Mouse (Mus musculus): ENCODE data around the gene Ran.
A peak's percentile ranks its signal among the peaks of the same experiment; 100 is the strongest.
"Not testable (repeated sequence)": the region's sequence is repeated elsewhere in the genome, so short reads cannot be mapped to it uniquely, and the experiment has no call there.

The Ran gene

DNA sequence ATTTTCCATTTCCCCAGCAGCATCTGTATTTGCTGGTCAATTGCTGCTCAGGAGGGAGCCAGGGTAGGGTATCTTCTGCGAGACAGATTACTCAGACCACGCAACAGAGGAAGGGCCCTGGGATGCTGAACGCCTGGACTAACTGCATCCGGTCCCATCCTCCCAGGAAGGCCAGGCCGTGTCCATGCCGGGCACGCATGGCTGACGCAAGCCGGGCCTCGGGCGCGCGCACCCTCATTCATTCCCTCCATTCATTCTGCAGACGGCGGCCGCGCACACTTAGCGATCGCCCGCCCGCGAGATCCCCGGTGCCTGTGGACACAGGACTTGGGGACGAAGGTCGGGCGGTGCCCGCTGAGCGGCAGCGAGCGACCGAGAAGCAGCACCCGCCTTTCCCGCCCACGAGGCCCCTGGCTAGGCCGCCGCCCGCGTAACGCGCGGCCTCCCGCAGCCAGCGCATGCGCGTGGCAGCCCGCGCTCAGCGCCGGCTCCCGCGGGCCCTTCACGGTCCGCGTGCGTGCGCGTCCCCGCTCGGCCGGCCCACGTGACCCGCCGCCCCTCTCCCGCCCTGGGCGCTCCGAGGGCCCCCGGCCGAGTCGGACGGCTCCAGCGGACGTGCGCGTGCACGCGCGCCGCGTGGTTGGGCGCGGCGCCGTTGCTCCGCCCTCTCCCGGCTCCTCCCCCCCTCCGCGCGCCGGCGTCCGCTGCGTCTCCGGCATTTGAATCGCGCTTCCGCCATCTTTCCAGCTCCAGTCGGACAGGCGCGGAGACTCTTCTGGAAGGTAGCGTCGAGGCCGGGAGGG is at the start of gene Ran:
Gene Ran, plus strand, starts transcription at position 573 of the 803 bp plus-strand sequence.
- peak; percentile 92 to 94 for DNase-seq (ENCODE audit: low spot score in 2 of 2)

DNA sequence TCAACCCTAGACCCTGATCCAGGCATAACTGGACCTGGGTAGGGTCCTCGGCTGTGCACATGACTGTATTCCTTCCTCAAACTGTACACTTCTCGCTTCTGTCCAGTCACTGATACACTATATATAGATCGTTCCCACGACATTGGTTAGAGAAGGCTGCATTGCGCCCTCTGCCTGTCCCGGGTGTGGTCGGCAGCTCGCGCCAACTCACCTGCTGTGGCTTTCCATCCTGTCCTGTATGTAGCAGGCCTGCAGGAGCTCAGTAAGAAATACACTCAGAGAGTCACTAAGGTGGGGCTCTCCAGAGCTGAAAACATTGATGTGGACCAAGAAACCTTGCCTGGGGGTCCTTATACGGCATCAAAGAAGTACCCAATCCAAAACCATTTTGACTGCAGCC is 49.0 kb upstream of the Ran start:
- DNase-seq (ENCODE audit: low spot score in 2 of 2): no peak

DNA sequence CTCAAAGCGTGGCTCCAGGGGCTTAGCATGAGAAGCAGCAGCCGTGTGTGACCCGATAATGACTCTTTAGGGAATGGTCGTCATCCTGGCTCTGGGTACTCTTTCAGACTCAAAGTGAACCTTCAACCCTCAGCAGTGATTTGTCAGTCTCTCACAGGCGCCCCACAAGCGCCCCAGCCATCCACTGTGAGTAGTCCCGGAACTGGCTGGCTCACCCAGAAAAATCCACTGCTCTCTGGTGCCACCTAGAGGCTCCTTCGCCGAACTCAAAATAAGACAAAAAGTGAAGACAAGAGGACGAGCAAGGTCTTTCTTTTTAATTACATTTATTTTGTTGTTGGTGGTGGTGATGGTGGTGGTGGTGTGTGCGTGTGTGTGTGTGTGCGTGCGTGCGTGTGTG is 48.6 kb upstream of the Ran start:
- DNase-seq (ENCODE audit: low spot score in 2 of 2): peak; percentile 83 to 86

DNA sequence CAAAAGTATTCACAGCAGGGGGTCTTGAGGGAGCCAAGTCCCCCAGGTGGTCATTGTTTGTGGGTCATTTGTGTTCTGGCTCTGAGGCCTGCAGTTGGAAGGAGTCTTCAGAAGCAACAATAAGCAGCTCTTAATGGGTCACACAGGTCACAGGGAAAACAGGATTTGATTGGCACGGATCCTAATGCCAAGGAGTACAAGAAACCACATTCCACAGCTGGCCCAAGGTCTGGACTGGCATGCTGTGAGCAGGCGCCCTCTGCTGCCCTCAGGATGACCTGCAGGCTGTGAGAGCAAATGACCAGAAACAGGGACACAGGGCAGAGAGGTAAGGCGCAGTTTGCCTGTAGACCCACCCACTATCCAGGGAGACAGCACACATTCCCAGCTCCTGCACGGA is 43.6 kb upstream of the Ran start:
- no peak for DNase-seq (ENCODE audit: low spot score in 2 of 2)

DNA sequence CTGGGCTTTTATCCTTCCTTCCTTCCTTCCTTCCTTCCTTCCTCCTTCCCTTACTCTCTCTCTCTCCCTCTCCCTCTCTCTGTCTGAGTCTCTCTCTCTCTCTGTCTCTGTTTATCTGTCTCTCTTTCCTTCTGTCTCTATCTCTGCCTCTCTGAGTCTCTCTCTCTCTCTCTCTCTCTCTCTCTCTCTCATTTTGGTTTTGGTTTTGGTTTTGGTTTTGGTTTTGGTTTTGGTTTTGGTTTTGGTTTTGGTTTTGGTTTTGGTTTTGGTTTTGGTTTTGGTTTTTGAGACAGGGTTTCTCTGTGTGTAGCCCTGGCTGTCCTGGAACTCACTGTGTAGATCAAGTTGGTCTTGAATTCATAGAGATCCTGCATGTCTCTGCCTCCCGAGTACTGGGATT is 42.4 kb upstream of the Ran start:
- DNase-seq (ENCODE audit: low spot score in 2 of 2): not testable (repeated sequence)

DNA sequence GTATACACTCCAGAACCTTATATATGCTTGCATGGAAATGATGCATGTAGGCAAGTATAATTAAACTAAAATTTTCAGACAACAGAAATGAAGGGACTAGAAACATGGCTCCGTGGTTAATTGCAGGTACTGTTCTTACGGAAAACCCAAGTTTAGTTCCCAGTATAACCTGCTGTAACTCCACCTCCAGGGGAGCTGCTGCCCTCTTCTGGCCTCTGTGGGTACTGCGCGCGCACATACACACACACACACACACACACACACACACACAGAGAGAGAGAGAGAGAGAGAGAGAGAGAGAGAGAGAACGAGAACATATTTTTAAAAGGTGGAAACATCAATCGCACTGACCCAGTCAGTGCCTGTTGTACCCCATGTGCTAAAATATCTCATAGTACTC is 40.9 kb upstream of the Ran start:
- no peak for DNase-seq (ENCODE audit: low spot score in 2 of 2)

DNA sequence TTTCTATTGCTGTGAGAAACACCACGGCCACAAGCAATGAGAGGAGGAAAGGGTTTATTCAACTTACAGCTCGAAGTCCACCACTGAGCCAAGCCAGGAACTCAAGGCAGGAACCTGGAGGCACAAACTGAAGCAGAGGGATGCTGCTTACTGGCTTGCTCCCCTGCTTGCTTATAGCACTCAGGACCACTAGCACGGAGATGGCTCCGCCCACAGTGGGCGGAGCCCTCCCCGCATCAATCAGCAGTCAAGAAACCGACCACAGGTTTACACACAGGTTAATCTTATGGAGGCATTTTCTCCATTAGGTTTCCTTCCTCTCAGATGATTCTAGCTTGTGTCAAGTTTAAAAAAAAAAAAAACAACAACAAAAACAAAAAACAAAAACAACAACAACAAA is 39.0 kb upstream of the Ran start:
- no peak for DNase-seq (ENCODE audit: low spot score in 2 of 2)

DNA sequence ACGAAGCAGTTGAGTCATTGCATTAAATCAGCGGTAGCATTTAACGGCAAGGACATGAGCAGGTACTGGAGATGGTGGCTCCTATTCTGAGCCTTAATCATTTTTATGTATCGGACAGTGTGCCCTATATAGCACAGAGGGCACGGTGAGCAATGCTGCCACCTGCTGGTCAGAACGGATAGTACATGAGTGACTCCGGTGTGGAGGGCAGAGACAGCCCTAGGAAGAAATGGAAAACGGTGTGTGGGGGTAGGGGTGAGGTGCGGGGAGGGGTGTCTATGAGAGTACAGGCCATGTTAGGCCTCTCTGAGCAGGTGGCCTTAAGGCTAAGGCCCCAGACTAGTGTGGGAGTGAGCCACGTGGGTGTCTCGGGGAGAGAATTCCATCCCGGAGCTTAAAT is 38.3 kb upstream of the Ran start:
- peak; percentile 61 to 64 for DNase-seq (ENCODE audit: low spot score in 2 of 2)

DNA sequence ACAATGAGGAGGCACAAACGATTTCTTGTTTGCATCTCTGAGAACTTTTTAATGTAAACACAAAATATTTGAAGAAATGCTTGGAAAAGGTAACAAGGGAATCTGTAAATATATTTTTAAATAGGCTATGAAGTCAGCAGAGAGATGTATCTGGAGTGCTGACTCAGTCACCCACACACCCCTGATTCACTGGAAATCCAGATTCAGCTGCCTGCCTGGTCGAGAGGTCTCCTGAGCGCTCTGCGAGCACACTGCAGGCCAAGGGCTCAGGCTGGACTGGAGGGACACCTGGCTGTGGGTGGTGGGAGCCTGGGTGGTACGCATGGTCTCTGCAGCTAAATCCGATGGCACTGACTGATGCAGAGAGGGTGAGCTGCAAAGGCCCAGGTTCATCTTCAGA is 35.3 kb upstream of the Ran start:
- DNase-seq (ENCODE audit: low spot score in 2 of 2): no peak

DNA sequence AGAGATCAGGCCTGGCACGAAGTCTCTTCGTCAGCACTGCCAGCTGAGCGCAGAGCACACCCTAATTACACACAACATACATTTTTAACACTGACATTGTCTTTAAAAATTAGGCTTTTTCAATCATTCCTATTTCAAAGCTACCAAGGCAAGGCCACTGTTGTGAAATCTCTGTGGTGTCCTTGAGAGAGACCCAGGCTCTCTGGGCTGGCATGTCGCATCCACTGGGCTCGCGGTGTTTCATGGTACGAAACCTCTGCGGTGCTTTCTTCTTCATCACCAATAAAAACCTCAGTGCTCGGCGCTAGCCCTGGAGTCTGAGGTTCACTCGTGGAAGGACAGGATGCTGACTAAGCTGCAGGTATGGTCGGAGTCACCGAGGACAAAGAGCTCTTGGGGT is 33.9 kb upstream of the Ran start:
- DNase-seq (ENCODE audit: low spot score in 2 of 2): no peak

DNA sequence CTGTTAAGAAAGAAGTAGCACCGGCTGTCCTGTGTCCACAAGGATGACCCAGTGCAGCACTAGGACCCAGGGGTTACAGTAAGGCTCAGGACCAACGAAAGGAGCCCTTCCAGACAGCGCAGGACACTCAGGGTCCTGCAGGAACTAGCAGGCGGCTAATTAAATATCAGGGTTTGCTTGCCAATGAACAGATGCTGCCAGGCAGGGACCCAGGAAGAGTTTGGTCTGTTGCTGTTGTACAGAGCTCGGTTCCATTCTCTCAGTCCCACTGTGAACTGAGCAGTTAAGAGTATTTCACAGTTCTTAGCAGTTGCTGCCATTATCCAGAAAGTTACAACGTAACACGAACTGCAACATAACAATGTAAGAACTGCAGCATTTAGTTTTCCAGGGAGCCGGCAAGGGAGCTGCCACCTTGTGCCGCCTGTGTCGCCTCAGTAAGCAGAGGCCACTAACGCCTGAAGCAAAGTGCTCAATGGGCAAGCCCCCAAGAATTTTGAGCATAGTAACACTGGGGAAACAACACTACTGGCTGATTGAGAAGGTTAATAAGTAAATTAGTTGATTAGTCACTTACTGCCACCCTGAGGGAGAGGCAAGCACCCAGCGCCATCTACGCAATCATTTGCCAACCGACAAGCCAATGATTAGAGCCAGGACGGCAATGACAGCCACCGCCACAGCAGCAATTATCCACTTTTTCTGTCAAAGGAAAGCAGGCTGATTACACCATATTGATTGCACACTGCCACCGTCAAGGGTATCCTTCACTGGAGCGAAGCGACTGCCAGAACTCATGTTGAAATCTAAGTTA is 32.5 kb upstream of the Ran start:
- no peak for DNase-seq (ENCODE audit: low spot score in 2 of 2)

DNA sequence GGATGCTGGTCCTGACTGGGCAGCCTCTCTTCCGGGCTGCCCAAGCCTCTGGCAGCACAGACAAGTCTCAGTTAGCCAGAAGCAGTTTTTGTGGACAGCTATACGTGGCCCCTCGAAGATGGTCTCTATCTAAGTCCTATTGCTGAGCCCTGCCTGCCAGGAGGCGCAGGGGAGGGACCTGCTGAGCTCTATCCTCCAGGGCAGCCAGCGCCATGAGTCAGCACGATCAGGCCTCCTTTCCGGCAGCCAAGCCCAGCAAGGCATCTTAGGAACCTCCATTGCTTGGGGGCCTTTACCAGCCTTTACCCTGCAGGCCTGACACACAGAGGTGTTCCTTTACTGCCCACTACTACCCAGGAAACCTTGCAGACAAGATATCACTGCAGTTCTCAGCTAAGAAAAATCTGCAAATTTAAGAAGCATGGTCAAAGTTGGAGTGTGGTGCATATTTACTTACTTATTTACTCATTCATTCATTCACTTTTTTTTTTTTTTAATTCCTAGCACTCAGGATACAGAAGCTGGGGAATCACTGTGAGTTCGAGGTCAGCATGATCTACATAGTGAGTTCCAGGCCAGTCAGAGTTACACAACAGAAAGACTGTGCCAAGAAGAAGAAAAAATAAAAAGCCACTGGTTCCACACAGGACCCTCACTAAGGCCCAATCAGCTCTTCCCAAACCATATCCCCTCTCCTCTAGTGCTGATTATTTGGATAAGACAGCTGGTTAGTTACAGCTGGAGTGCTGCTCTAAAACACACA is 19.0 kb upstream of the Ran start:
- no peak for DNase-seq (ENCODE audit: low spot score in 2 of 2)

DNA sequence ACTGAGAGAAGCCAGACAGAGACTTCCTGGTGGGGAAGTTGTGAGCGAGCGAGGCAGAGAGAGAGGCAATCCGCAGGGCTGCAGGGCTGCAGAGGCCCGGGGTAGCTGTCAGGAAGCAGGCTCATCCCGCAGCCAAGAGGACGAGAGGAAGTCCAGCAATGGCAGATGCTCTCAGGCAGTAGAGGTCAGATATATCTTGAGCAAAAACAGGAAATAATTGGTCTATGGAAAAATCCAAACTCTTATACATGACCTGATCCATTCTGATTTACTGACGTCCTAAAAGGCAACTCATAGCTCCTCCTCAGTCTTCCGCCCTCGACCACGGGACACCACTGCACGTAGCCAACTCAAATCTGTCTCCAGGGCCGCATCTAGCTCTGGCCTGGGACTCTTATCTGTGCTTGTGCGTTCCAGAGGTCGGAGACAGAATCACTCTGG is 17.3 kb upstream of the Ran start:
- no peak for DNase-seq (ENCODE audit: low spot score in 2 of 2)

DNA sequence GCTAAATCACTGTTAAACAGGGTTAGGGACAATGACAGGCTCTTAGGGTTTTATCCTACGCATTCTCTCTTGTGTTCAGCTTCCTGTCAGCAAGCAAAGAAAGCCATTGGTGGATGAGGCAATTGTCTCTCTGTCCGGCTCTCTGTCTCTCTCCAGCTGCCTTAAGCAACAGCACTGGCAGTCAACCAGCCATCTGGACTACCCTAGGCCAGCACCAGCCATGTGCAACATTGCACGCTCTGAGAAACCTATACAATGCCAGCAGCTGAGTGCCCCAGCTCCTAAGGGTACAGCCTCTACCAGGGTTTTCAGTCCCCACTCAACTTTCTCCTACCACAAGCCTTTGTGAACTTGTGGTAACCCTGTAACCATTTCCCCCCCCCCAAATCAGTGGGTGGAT is 14.5 kb upstream of the Ran start:
- DNase-seq (ENCODE audit: low spot score in 2 of 2): no peak

DNA sequence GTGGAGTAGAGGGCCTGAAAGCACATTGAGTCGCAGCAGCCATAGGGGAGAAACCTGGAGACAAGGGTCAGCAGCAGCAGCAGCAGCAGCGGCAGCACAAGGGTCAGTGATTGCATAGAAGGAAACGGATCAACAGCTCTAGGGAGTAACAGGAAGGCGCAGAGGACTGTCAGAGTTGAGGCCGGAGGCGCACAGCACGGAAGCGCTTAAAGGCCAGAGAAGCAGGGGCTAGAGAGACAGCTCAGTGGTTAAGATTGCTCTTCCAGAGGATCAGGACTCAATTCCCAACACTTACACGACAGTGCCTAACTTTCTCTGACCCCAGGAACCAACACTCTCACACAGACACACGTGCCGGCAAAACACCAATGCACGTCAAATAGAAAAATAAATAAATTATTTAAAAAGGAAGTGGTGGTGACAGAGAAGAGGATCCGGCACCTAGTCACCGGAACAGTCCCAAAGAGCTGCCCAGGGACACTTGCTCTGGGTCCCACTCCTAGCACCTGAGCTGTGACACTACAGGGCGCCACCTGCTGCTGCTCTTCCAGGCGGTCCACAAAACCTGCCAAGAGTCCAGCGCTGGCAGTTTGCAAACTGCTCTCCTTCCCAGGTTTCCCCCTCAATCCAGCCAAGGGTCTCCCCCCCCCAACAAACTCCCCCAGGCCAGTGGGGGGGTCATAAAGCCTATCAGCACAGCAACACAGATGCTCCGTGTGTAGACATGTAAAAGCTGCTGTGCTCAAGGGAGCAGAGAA is 13.7 kb upstream of the Ran start:
- DNase-seq (ENCODE audit: low spot score in 2 of 2): no peak

DNA sequence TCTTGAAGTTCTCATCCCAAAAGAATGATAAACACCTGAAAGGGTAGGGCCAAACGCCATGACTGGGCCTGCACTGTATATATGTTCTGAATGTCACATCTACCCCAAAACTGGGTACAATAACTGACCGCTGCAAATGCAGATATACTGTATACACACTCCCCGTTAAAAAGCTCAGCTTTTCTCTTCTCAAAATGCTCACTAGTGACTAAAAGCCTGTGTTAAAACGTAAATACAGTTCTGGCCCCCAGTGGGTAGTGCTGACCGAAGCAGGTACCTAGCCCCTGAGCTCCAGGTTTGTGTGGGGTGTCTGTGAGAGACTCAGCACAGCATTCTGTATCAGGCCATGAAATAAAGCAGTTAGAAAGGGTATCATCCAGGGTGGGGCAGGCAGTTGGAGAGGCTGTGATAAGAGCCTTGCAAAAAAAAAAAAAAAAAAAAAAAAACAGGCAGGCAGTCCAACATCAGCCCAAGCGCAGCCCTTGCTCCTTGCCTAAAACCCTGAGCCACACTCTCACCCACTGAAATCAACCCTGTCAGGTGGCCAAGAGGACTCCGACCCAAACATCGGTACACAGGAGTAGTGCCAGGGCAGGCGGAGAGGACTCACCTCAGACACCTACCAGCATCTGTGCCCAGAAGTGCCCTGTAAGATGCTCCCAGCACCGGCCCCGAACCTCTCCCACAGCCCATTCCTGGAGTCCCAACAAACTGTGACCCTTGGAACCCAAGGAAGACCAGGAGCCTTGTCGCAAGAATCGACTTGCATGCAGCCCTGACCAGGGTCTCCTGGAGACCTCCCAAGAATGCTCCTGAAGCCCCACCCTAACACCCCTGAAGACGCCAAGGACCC is 12.5 kb upstream of the Ran start:
- DNase-seq (ENCODE audit: low spot score in 2 of 2): no peak

DNA sequence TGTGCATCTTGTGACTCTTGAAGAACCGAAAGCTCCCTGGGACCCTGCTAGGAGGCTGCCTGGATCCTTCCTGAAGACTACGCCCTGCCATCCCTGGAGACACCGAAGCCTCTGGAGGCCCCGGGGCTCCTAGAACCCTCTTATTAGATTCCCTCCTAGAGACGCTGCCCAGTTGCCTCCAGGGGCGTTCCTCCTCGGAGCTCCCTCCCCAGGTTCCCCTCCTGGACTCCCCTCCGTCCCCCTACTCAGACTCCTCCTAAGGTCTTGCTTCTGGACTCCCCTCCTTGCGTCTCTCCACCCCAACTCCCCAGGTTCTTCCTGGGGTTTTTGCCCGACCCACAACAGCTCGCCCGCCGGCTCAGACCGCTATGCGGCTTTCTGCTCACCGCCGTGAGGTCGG is 11.9 kb upstream of the Ran start:
- DNase-seq (ENCODE audit: low spot score in 2 of 2): no peak

DNA sequence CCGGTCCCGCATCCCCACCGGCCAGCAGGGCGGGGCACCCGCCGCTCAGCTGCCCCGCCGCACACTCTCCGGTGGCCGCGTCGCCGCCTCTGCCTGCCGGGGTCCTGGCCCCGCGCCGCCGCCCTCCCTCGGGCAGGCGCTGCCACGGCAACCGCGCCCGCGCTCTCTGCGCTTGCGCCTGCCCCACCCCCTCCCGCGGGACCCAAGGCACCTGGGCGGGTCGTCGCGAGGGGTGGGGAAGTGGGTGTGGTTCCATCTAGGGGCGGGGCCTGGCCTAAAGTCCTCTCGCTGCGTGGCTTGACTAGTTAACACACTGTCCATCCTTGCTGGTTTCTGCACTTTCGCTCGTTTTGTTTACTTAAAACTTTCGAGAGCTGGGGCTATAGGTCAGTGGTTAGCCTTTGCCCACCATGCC is 11.4 kb upstream of the Ran start, which contains the start of gene Stx2:
Gene Stx2, minus strand, starts transcription at position 163 of the 415 bp plus-strand sequence.
- peak; percentile 91 to 92 for DNase-seq (ENCODE audit: low spot score in 2 of 2)

DNA sequence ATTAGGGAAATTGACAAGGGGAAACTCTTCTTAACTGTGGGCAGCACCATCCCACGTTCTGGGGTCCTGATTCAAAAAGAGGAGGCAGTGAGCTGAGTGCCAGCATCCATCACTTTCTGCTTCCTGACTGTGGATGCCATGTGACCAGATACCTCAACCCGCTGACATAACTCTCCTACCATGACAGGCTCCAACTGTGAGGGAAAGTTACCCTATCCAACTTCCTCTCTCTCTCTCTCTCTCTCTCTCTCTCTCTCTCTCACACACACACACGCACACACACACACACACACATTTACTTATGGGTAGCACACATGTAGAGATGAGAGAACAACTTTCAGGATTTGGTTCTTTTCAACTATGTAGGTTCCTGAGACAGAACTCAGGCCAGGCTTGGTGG is 10.3 kb upstream of the Ran start:
- DNase-seq (ENCODE audit: low spot score in 2 of 2): no peak

DNA sequence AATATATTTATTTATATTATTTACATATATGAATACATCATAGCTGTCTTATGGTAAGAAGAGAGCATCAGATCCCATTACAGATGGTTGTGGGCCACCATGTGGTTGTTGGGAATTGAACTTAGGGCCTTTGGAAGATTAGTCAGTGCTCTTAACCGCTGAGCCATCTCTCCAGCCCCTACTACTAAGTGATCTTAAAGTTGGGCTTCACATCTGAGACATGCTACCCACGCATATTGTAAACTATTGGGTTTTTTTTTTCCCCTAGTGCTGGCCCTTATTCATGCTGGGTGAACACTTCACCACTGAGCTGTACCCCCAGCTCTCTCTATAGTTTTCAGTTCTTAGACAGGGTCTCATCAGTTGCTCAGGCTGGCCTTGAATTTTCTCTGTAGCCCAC is 8.9 kb upstream of the Ran start:
- DNase-seq (ENCODE audit: low spot score in 2 of 2): no peak

DNA sequence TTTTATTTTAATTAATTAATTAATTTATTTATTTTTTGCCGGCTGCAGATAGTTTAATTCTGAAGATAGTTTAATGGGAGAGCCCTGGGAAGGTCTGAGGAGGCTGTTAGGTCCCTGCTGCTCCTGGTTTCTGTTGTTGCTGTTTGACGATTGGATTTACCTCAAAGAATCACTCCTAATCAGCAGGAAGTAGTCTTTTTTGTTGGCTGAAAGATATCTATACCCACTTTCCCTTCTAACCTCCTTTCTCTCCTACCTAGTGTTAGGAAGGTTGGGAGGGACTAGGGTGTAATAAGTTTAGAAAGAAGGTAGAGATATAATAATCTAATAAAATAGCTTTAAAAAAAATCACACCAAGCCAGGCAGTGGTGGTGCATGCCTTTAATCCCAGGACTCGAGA is 4.8 kb upstream of the Ran start:
- no peak for DNase-seq (ENCODE audit: low spot score in 2 of 2)
